Comparison of ENCODE assay signal across 9 mouse cellular contexts in genomic region chr4:70621431-70621837, GRCm38 (mm10).
DNase-seq lines count a peak whose midpoint lies in the region; ATAC-seq and TF ChIP-seq lines count a peak whose summit lies in the region.
"Had no signal": no experiment of that assay in that cellular context is flagged by ENCODE, and none has a peak within 500 bp of the region (broad histone marks: within the 10 kb centered on the region; RNA-seq: fewer than 3 reads in every experiment).

No protein-coding gene starts in this region.

- 35% methylated on average over 2 of the region's 2 CpGs for WGBS in hindbrain, embryonic 11.5 days
- WGBS in hindbrain, embryonic 10.5 days = 54% methylated on average over 2 of the region's 2 CpGs
- WGBS in lung, embryonic 14.5 days = 31% methylated on average over 2 of the region's 2 CpGs

- peak; percentile 12 for DNase-seq in hindbrain, embryonic 11.5 days (ENCODE audit: low spot score)
- DNase-seq in hindbrain, embryonic 10.5 days (ENCODE audit: low spot score) = no peak
- peak; percentile 13 for DNase-seq in CD4-positive helper T cell, adult 2 months (ENCODE audit: low read depth, low spot score)
- peak; percentile 47 for DNase-seq in brain, adult 2 months (ENCODE audit: low read depth, low spot score)
- DNase-seq in lung, embryonic 14.5 days = peak; percentile 78
- DNase-seq in natural killer cell, adult 2 months (ENCODE audit: low spot score in 2 of 2) = no peak
- DNase-seq in heart, adult 8-10 months (ENCODE audit: low spot score) = no peak
- no peak for DNase-seq in gastrocnemius, adult 8-10 months (ENCODE audit: low spot score in 2 of 2)

- H3K4me3 ChIP-seq in hindbrain, embryonic 11.5 days (ENCODE audit: low read depth, low read length) = no peak overlapping the region
- no peak overlapping the region for H3K4me3 ChIP-seq in hindbrain, embryonic 10.5 days
- H3K4me3 ChIP-seq in lung, embryonic 14.5 days (ENCODE audit: low read depth, low read length) = no peak overlapping the region
- H3K4me3 ChIP-seq: heart, embryonic 15.5 days had no signal

- no peak for ATAC-seq in hindbrain, embryonic 11.5 days (ENCODE audit: low FRiP score)
- ATAC-seq in lung, embryonic 14.5 days (ENCODE audit: insufficient read depth) = peak; percentile 78; the same call in 1 of the 2 replicates

- H3K36me3 ChIP-seq in hindbrain, embryonic 11.5 days (ENCODE audit: control insufficient read depth, insufficient read depth, low read length) = no peaks in the 10 kb centered on the region
- H3K36me3 ChIP-seq in hindbrain, embryonic 10.5 days = no peaks in the 10 kb centered on the region
- no peaks in the 10 kb centered on the region for H3K36me3 ChIP-seq in lung, embryonic 14.5 days (ENCODE audit: insufficient read depth)
- H3K36me3 ChIP-seq: heart, embryonic 15.5 days had no signal

- no peaks in the 10 kb centered on the region for H3K27me3 ChIP-seq in hindbrain, embryonic 11.5 days (ENCODE audit: control insufficient read depth, insufficient read depth, low read length)
- no peaks in the 10 kb centered on the region for H3K27me3 ChIP-seq in hindbrain, embryonic 10.5 days (ENCODE audit: insufficient read depth, poor library complexity, severe bottlenecking)
- no peaks in the 10 kb centered on the region for H3K27me3 ChIP-seq in lung, embryonic 14.5 days (ENCODE audit: insufficient read depth, low read length)
- H3K27me3 ChIP-seq: heart, embryonic 15.5 days had no signal

- H3K9me3 ChIP-seq in hindbrain, embryonic 11.5 days (ENCODE audit: control insufficient read depth, low read length) = no peaks in the 10 kb centered on the region
- no peaks in the 10 kb centered on the region for H3K9me3 ChIP-seq in hindbrain, embryonic 10.5 days
- no peaks in the 10 kb centered on the region for H3K9me3 ChIP-seq in lung, embryonic 14.5 days (ENCODE audit: low read depth, low read length)
- H3K9me3 ChIP-seq: heart, embryonic 15.5 days had no signal

- no peak overlapping the region for H3K4me2 ChIP-seq in hindbrain, embryonic 11.5 days (replicated peaks; ENCODE audit: low read depth, low read length)
- no peak overlapping the region for H3K4me2 ChIP-seq in lung, embryonic 14.5 days
- H3K4me2 ChIP-seq: heart, embryonic 15.5 days had no signal

- no peak overlapping the region for H3K9ac ChIP-seq in hindbrain, embryonic 11.5 days (ENCODE audit: low read depth, low read length)
- H3K9ac ChIP-seq in lung, embryonic 14.5 days = no peak overlapping the region
- H3K9ac ChIP-seq: heart, embryonic 15.5 days had no signal

- no peak overlapping the region for H3K27ac ChIP-seq in hindbrain, embryonic 11.5 days (ENCODE audit: low read depth, low read length)
- no peak overlapping the region for H3K27ac ChIP-seq in hindbrain, embryonic 10.5 days
- H3K27ac ChIP-seq in lung, embryonic 14.5 days (ENCODE audit: low read depth) = no peak overlapping the region
- H3K27ac ChIP-seq: heart, embryonic 15.5 days had no signal

- H3K4me1 ChIP-seq in hindbrain, embryonic 11.5 days (replicated peaks; ENCODE audit: control insufficient read depth, insufficient read depth, low read length) = no peaks in the 10 kb centered on the region
- H3K4me1 ChIP-seq in hindbrain, embryonic 10.5 days (replicated peaks) = no peaks in the 10 kb centered on the region
- no peaks in the 10 kb centered on the region for H3K4me1 ChIP-seq in lung, embryonic 14.5 days (ENCODE audit: insufficient read depth)
- H3K4me1 ChIP-seq: heart, embryonic 15.5 days had no signal

- peak; percentile 58 for TF ChIP-seq CTCF in lung, embryonic 14.5 days (IDR thresholded peaks at IDR 0.05; ENCODE audit: low read depth)

Comparison
In these comparisons a context has a peak if more than half of its experiments do, and no peak if none do; other contexts are left out.
1. DNase-seq: peak in hindbrain, embryonic 11.5 days (single experiment), CD4-positive helper T cell, adult 2 months (single experiment), brain, adult 2 months (single experiment) and lung, embryonic 14.5 days (single experiment); none in hindbrain, embryonic 10.5 days (single experiment), natural killer cell, adult 2 months (0 of 2), heart, adult 8-10 months (single experiment) and gastrocnemius, adult 8-10 months (0 of 2).